Mouse (Mus musculus) liver, embryonic 15.5 days (tissue): ENCODE measurements around the gene Dnajb14. TPM values are rescaled to one million over a fixed set of nuclear protein-coding genes. Genes with fewer than 3 reads are reported as not detected.

Experiments
- ATAC-seq: fragments of 200-750 bp; cut with Nextera tagmentation; 2 replicates; pipeline ENCODE4 v1.8.0; 2017; ENCODE audit warnings: moderate number of reproducible peaks, mild to moderate bottlenecking, moderate library complexity; ENCODE audit not compliant: insufficient read depth
- H3K27ac ChIP-seq: fragments of 300-500 bp; sonication (generic); replicated peaks from 2 replicates; pipeline ENCODE4 v1.5.1; 2015; ENCODE audit warnings: mild to moderate bottlenecking, inconsistent platforms
- H3K27me3 ChIP-seq: fragments of 300-500 bp; sonication (generic); 2 replicates; pipeline ENCODE4 v1.6.1; 2015; ENCODE audit warnings: mild to moderate bottlenecking, inconsistent platforms
- H3K36me3 ChIP-seq: fragments of 300-500 bp; sonication (generic); replicated peaks from 2 replicates; pipeline ENCODE4 v1.6.1; 2015; ENCODE audit warnings: moderate library complexity, mild to moderate bottlenecking, inconsistent platforms
- H3K4me1 ChIP-seq: fragments of 300-500 bp; sonication (generic); replicated peaks from 2 replicates; pipeline ENCODE4 v1.6.1; 2015; ENCODE audit warnings: inconsistent platforms
- H3K4me2 ChIP-seq: fragments of 300-500 bp; sonication (generic); 2 replicates; pipeline ENCODE4 v1.6.1; 2015; ENCODE audit warnings: moderate library complexity, mild to moderate bottlenecking, inconsistent platforms
- H3K4me3 ChIP-seq: fragments of 300-500 bp; sonication (generic); replicated peaks from 2 replicates; pipeline ENCODE4 v1.5.1; 2015; ENCODE audit warnings: mild to moderate bottlenecking, inconsistent platforms
- H3K9ac ChIP-seq: fragments of 300-500 bp; sonication (generic); 2 replicates; pipeline ENCODE4 v1.6.1; 2015; ENCODE audit warnings: moderate library complexity, mild to moderate bottlenecking, inconsistent platforms
- H3K9me3 ChIP-seq: fragments of 300-500 bp; sonication (generic); replicated peaks from 2 replicates; pipeline ENCODE4 v1.6.1; 2016; ENCODE audit warnings: inconsistent platforms
- WGBS: fragments of 180-500 bp; shearing (Covaris S2); methylation state at CpG from one replicate; pipeline ENCODE4 v1.1.7; 2015; ENCODE audit warnings: mixed read lengths; ENCODE audit not compliant: insufficient replicate concordance; 5-methylcytosine and 5-hydroxymethylcytosine counted together
- polyA plus RNA-seq: library from polyadenylated mRNA; unstranded; fragments of >200 nt; fragmentation: Nextera tagmentation; extraction: Ambion mirVana; gene quantifications from 2 replicates; pipeline ENCODE4 v1.2.1, GENCODE M21; 2015

The Dnajb14 gene
- polyA plus RNA-seq, 1 experiment from 2014 or later = 3.8 TPM

GRCm38 (mm10) chr3:137918172-137918931, 50.9 kb downstream of the Dnajb14 start, which contains the start of gene Lamtor3:
Gene Lamtor3 (plus strand): TSS chr3:137918506.
- Histone ChIP-seq H3K9me3 (no peaks in the 10 kb centered on the region), H3K9ac (peak within 1 kb of the TSS; percentile 91), H3K4me1 (peaks cover 30% of the 10 kb centered on the region), H3K4me3 (peak within 1 kb of the TSS; percentile 98), H3K4me2 (peak within 1 kb of the TSS; percentile 83), H3K36me3 (peaks cover 18% of the 10 kb centered on the region), H3K27me3 (no peaks in the 10 kb centered on the region), H3K27ac (peak within 1 kb of the TSS; percentile 94)
- under 1% methylated on average over 47 of the region's 47 CpGs for WGBS
- peak; percentile 93 for ATAC-seq

- Histone ChIP-seq H3K27me3 (no peaks in the 10 kb centered on the region), H3K4me1 (peaks cover 30% of the 10 kb centered on the region), H3K36me3 (peaks cover 23% of the 10 kb centered on the region), H3K4me2 (peak overlapping the region; percentile 83), H3K9ac (peak overlapping the region; percentile 91), H3K4me3 (peak overlapping the region; percentile 98), H3K9me3 (no peaks in the 10 kb centered on the region), H3K27ac (peak overlapping the region; percentile 94)
- peak; percentile 47 for ATAC-seq
- 15% methylated on average over 6 of the region's 6 CpGs for WGBS
Measured at GRCm38 (mm10) chr3:137918932-137919311, 51.4 kb downstream of the Dnajb14 start.

GRCm38 (mm10) chr3:137919398-137919797, 51.9 kb downstream of the Dnajb14 start:
- WGBS = 84% methylated on average over 7 of the region's 7 CpGs
- peaks cover 30% of the 10 kb centered on the region for H3K4me1 ChIP-seq
- H3K27ac ChIP-seq = peak overlapping the region; percentile 94
- H3K27me3 ChIP-seq = no peaks in the 10 kb centered on the region
- H3K9ac ChIP-seq = peak overlapping the region; percentile 91
- no peak for ATAC-seq
- no peaks in the 10 kb centered on the region for H3K9me3 ChIP-seq
- H3K36me3 ChIP-seq = peaks cover 24% of the 10 kb centered on the region
- H3K4me3 ChIP-seq = peak overlapping the region; percentile 98
- peak overlapping the region; percentile 83 for H3K4me2 ChIP-seq

- H3K4me1 ChIP-seq = peaks cover 30% of the 10 kb centered on the region
- H3K27me3 ChIP-seq = no peaks in the 10 kb centered on the region
- no peaks in the 10 kb centered on the region for H3K9me3 ChIP-seq
- H3K27ac ChIP-seq = no peak overlapping the region
- 70% methylated on average over 4 of the region's 4 CpGs for whole genome bisulfite sequencing
- H3K4me3 ChIP-seq = no peak overlapping the region
- ATAC-seq = no peak
- H3K4me2 ChIP-seq = no peak overlapping the region
- H3K9ac ChIP-seq = no peak overlapping the region
- H3K36me3 ChIP-seq = peaks cover 34% of the 10 kb centered on the region
Measured at GRCm38 (mm10) chr3:137920594-137920993, 53.1 kb downstream of the Dnajb14 start.

- no peak overlapping the region for H3K27ac ChIP-seq
- no peak overlapping the region for H3K4me3 ChIP-seq
- no peak overlapping the region for H3K4me2 ChIP-seq
- ATAC-seq = no peak
- H3K9ac ChIP-seq = no peak overlapping the region
- H3K27me3 ChIP-seq = no peaks in the 10 kb centered on the region
- 0 out of 2 replicates have a peak, but pooled peaks cover 1% of the 10 kb centered on the region for H3K4me1 ChIP-seq
- H3K36me3 ChIP-seq = peaks cover 71% of the 10 kb centered on the region
- 77% methylated on average over 4 of the region's 4 CpGs for WGBS
- H3K9me3 ChIP-seq = no peaks in the 10 kb centered on the region
Measured at GRCm38 (mm10) chr3:137927010-137927409, 59.5 kb downstream of the Dnajb14 start.

- H3K9ac ChIP-seq = no peak overlapping the region
- H3K9me3 ChIP-seq = no peaks in the 10 kb centered on the region
- no peak overlapping the region for H3K4me2 ChIP-seq
- H3K4me1 ChIP-seq = no peaks in the 10 kb centered on the region
- WGBS = 69% methylated on average over 3 of the region's 3 CpGs
- no peak overlapping the region for H3K4me3 ChIP-seq
- H3K27me3 ChIP-seq = no peaks in the 10 kb centered on the region
- H3K36me3 ChIP-seq = peaks cover 76% of the 10 kb centered on the region
- no peak for ATAC-seq
- H3K27ac ChIP-seq = no peak overlapping the region
Measured at GRCm38 (mm10) chr3:137929940-137930339, 62.5 kb downstream of the Dnajb14 start.

- H3K4me1 ChIP-seq = no peaks in the 10 kb centered on the region
- no peak overlapping the region for H3K27ac ChIP-seq
- H3K9ac ChIP-seq = no peak overlapping the region
- H3K27me3 ChIP-seq = no peaks in the 10 kb centered on the region
- H3K36me3 ChIP-seq = peaks cover 75% of the 10 kb centered on the region
- H3K9me3 ChIP-seq = no peaks in the 10 kb centered on the region
- no peak for ATAC-seq
- H3K4me2 ChIP-seq = no peak overlapping the region
- H3K4me3 ChIP-seq = no peak overlapping the region
- 72% methylated on average over 7 of the region's 7 CpGs for WGBS
Measured at GRCm38 (mm10) chr3:137932748-137933147, 65.3 kb downstream of the Dnajb14 start.

- Histone ChIP-seq H3K36me3 (peaks cover 66% of the 10 kb centered on the region), H3K4me2 (no peak overlapping the region), H3K9ac (no peak overlapping the region), H3K27ac (no peak overlapping the region), H3K9me3 (no peaks in the 10 kb centered on the region), H3K27me3 (no peaks in the 10 kb centered on the region), H3K4me3 (no peak overlapping the region), H3K4me1 (0 out of 2 replicates have a peak, but pooled peaks cover 2% of the 10 kb centered on the region)
- WGBS = 56% methylated on average over 3 of the region's 3 CpGs
- ATAC-seq = no peak
Measured at GRCm38 (mm10) chr3:137933986-137934385, 66.5 kb downstream of the Dnajb14 start.

GRCm38 (mm10) chr3:137935570-137936525, 68.4 kb downstream of the Dnajb14 start:
- H3K27me3 ChIP-seq = no peaks in the 10 kb centered on the region

GRCm38 (mm10) chr3:137936541-137936940, 69.1 kb downstream of the Dnajb14 start:
- peaks cover 21% of the 10 kb centered on the region for H3K4me1 ChIP-seq
- no peak overlapping the region for H3K4me3 ChIP-seq
- H3K9ac ChIP-seq = no peak overlapping the region
- peaks cover 62% of the 10 kb centered on the region for H3K36me3 ChIP-seq
- ATAC-seq = no peak
- H3K4me2 ChIP-seq = no peak overlapping the region
- H3K27me3 ChIP-seq = no peaks in the 10 kb centered on the region
- no peak overlapping the region for H3K27ac ChIP-seq
- H3K9me3 ChIP-seq = no peaks in the 10 kb centered on the region
- 64% methylated on average over 6 of the region's 6 CpGs for WGBS

More at GRCm38 (mm10) chr3:137935570-137936525, 68.4 kb downstream of the Dnajb14 start:
- WGBS = 69% methylated on average over 5 of the region's 5 CpGs
- Histone ChIP-seq H3K27ac (no peak overlapping the region), H3K4me3 (no peak overlapping the region), H3K4me1 (peaks cover 14% of the 10 kb centered on the region), H3K9ac (no peak overlapping the region), H3K9me3 (no peaks in the 10 kb centered on the region), H3K36me3 (peaks cover 64% of the 10 kb centered on the region), H3K4me2 (no peak overlapping the region)
- no peak for ATAC-seq

GRCm38 (mm10) chr3:137938608-137939007, 71.1 kb downstream of the Dnajb14 start:
- 70% methylated on average over 6 of the region's 6 CpGs for WGBS
- no peak for ATAC-seq
- no peak overlapping the region for H3K27ac ChIP-seq
- H3K36me3 ChIP-seq = peaks cover 44% of the 10 kb centered on the region
- H3K4me2 ChIP-seq = 0 out of 2 replicates have a peak overlapping the region, but pooled peaks have one; percentile 1
- no peaks in the 10 kb centered on the region for H3K27me3 ChIP-seq
- no peaks in the 10 kb centered on the region for H3K9me3 ChIP-seq
- no peak overlapping the region for H3K9ac ChIP-seq
- H3K4me1 ChIP-seq = peaks cover 40% of the 10 kb centered on the region
- no peak overlapping the region for H3K4me3 ChIP-seq
